In genomic region chr2:180726658-180727442, GRCm38 (mm10) we compare ENCODE assay signal across 11 mouse cellular contexts. TPM values are rescaled to one million over a fixed set of nuclear protein-coding genes. Genes with fewer than 3 reads are reported as not detected.
DNase-seq lines count a peak whose midpoint lies in the region; ATAC-seq lines count a peak whose summit lies in the region.
"Had no signal": no experiment of that assay in that cellular context is flagged by ENCODE, and none has a peak within 500 bp of the region (broad histone marks: within the 10 kb centered on the region; RNA-seq: fewer than 3 reads in every experiment).

No protein-coding gene starts in this region.

- WGBS in heart, embryonic 12.5 days = 65% methylated on average over 6 of the region's 6 CpGs

- H3K36me3 ChIP-seq in heart, embryonic 12.5 days = peaks cover 21% of the 10 kb centered on the region
- H3K36me3 ChIP-seq in splenic B cell, adult 2 months (ENCODE audit: control insufficient read depth, insufficient read depth, low read length, poor library complexity, severe bottlenecking) = peaks cover 6% of the 10 kb centered on the region; the same call in 1 of the 2 replicates

- peaks cover 22% of the 10 kb centered on the region for H3K4me1 ChIP-seq in heart, embryonic 12.5 days (replicated peaks)

- ATAC-seq in heart, embryonic 12.5 days (ENCODE audit: insufficient number of reproducible peaks, low FRiP score) = no peak
- ATAC-seq: hindbrain, embryonic 16.5 days; midbrain, embryonic 15.5 days had no signal

- H3K9me3 ChIP-seq in heart, embryonic 12.5 days (replicated peaks) = no peaks in the 10 kb centered on the region
- H3K9me3 ChIP-seq: midbrain, embryonic 15.5 days had no signal

- H3K27me3 ChIP-seq in heart, embryonic 12.5 days (replicated peaks) = 0 out of 2 replicates have a peak, but pooled peaks cover 2% of the 10 kb centered on the region
- no peaks in the 10 kb centered on the region for H3K27me3 ChIP-seq in splenic B cell, adult 2 months (ENCODE audit: control insufficient read depth, insufficient read depth, low read length, poor library complexity, severe bottlenecking)
- H3K27me3 ChIP-seq: midbrain, embryonic 15.5 days had no signal

- H3K27ac ChIP-seq in heart, embryonic 12.5 days (ENCODE audit: poor library complexity, severe bottlenecking) = no peak overlapping the region
- H3K27ac ChIP-seq: left cerebral cortex, adult 2 months; midbrain, embryonic 15.5 days had no signal

- DNase-seq in heart, adult 11 months = peak; percentile 97
- DNase-seq in T-cell, adult 2 months (ENCODE audit: low spot score) = peak; percentile 75
- DNase-seq in lung, postnatal 10 days = peak; percentile 46
- DNase-seq in splenic B cell, adult 2 months (ENCODE audit: low read depth, low spot score) = peak; percentile 84
- DNase-seq in cerebellum, postnatal 25 days = no peak
- DNase-seq in embryo, embryonic 10 days (ENCODE audit: low spot score) = no peak
- DNase-seq in c-Kit-positive CD71-positive TER-119-positive erythroid progenitor cells, embryonic 14.5 days (ENCODE audit: low spot score) = no peak

- no peak overlapping the region for H3K4me2 ChIP-seq in heart, embryonic 12.5 days
- H3K4me2 ChIP-seq: midbrain, embryonic 15.5 days had no signal

- no peak overlapping the region for H3K4me3 ChIP-seq in heart, embryonic 12.5 days
- H3K4me3 ChIP-seq: left cerebral cortex, adult 2 months; midbrain, embryonic 15.5 days had no signal

- no peak overlapping the region for H3K9ac ChIP-seq in heart, embryonic 12.5 days
- H3K9ac ChIP-seq: midbrain, embryonic 15.5 days had no signal

RNA-seq across cellular contexts. Expression of gene Slc17a9, which starts 1.8 kb away (rescaled TPM):
- polyA plus RNA-seq in heart, embryonic 12.5 days (2016; fragmentation: Nextera tagmentation; extraction: Ambion mirVana) = 0.59 and 0.69 TPM in 2 replicates

RNA-seq across cellular contexts. Expression of gene Gid8, which starts 16.9 kb away (rescaled TPM):
- 45.3 and 47.8 TPM in 2 replicates for polyA plus RNA-seq in heart, embryonic 12.5 days (2016; fragmentation: Nextera tagmentation; extraction: Ambion mirVana)

RNA-seq across cellular contexts. Expression of gene Dido1, which starts 17.1 kb away (rescaled TPM):
- polyA plus RNA-seq in heart, embryonic 12.5 days (2016; fragmentation: Nextera tagmentation; extraction: Ambion mirVana) = 23.6 and 24.2 TPM in 2 replicates

RNA-seq across cellular contexts. Expression of gene Bhlhe23, which starts 49.9 kb away (rescaled TPM):
- not detected in 2 replicates for polyA plus RNA-seq in heart, embryonic 12.5 days (2016; fragmentation: Nextera tagmentation; extraction: Ambion mirVana)

Comparison
In these comparisons a context has a peak if more than half of its experiments do, and no peak if none do; other contexts are left out.
1. DNase-seq: peak in heart, adult 11 months (single experiment), T-cell, adult 2 months (single experiment), lung, postnatal 10 days (single experiment) and splenic B cell, adult 2 months (single experiment); none in cerebellum, postnatal 25 days (0 of 2), embryo, embryonic 10 days (single experiment) and c-Kit-positive CD71-positive TER-119-positive erythroid progenitor cells, embryonic 14.5 days (single experiment).